Comparison of ENCODE assay signal across 31 mouse cellular contexts in genomic region chr4:58728641-58729040, GRCm38 (mm10). TPM values are rescaled to one million over a fixed set of nuclear protein-coding genes. Genes with fewer than 3 reads are reported as not detected.
A peak's percentile ranks its signal among the peaks of the same experiment; 100 is the strongest.
DNase-seq lines count a peak whose midpoint lies in the region; ATAC-seq and TF ChIP-seq lines count a peak whose summit lies in the region.
"Had no signal": no experiment of that assay in that cellular context is flagged by ENCODE, and none has a peak within 500 bp of the region (broad histone marks: within the 10 kb centered on the region; RNA-seq: fewer than 3 reads in every experiment).

No protein-coding gene starts in this region.

- no peaks in the 10 kb centered on the region for H3K4me1 ChIP-seq in heart, adult 2 months (ENCODE audit: control insufficient read depth, insufficient read depth, low read length)
- H3K4me1 ChIP-seq in kidney, embryonic 14.5 days (ENCODE audit: control insufficient read depth, insufficient read depth, low read length) = no peaks in the 10 kb centered on the region
- H3K4me1 ChIP-seq in kidney, embryonic 16.5 days (ENCODE audit: insufficient read depth, low read length) = no peaks in the 10 kb centered on the region
- H3K4me1 ChIP-seq in embryonic facial prominence, embryonic 10.5 days = peaks cover 21% of the 10 kb centered on the region
- H3K4me1 ChIP-seq: heart, embryonic 13.5 days; hindbrain, embryonic 12.5 days; hindbrain, embryonic 15.5 days; intestine, embryonic 15.5 days had no signal

- no peaks in the 10 kb centered on the region for H3K79me2 ChIP-seq in heart, adult 2 months (replicated peaks; ENCODE audit: control insufficient read depth, insufficient read depth, low read length)

- intact Hi-C loops in heart, adult 2 months (cut with DNase I) = no loop called here

- no peak overlapping the region for H3K4me3 ChIP-seq in heart, adult 2 months
- H3K4me3 ChIP-seq in kidney, embryonic 14.5 days (ENCODE audit: low read length) = no peak overlapping the region
- H3K4me3 ChIP-seq in kidney, embryonic 16.5 days (ENCODE audit: low read length) = no peak overlapping the region
- no peak overlapping the region for H3K4me3 ChIP-seq in embryonic facial prominence, embryonic 10.5 days
- H3K4me3 ChIP-seq: forebrain, embryonic 10.5 days; heart, embryonic 13.5 days; hindbrain, embryonic 12.5 days; hindbrain, embryonic 15.5 days; intestine, embryonic 15.5 days had no signal

- no peak for TF ChIP-seq CTCF in heart, adult 2 months (IDR thresholded peaks at IDR 0.05)

- H3K9me3 ChIP-seq in kidney, embryonic 14.5 days (ENCODE audit: control insufficient read depth, low read length) = no peaks in the 10 kb centered on the region
- no peaks in the 10 kb centered on the region for H3K9me3 ChIP-seq in kidney, embryonic 16.5 days (ENCODE audit: low read length)
- 0 out of 2 replicates have a peak, but pooled peaks cover 4% of the 10 kb centered on the region for H3K9me3 ChIP-seq in embryonic facial prominence, embryonic 10.5 days
- H3K9me3 ChIP-seq: forebrain, embryonic 10.5 days; G1E; hindbrain, embryonic 15.5 days; intestine, embryonic 15.5 days had no signal

- 43% methylated on average over 1 of the region's 1 CpGs for WGBS in heart, adult 2 months
- WGBS in kidney, embryonic 14.5 days = 27% methylated on average over 1 of the region's 1 CpGs
- 33% methylated on average over 1 of the region's 1 CpGs for WGBS in kidney, embryonic 16.5 days
- WGBS in embryonic facial prominence, embryonic 10.5 days = 38% methylated on average over 1 of the region's 1 CpGs

- H3K4me2 ChIP-seq in kidney, embryonic 14.5 days (replicated peaks; ENCODE audit: low read depth, low read length) = no peak overlapping the region
- no peak overlapping the region for H3K4me2 ChIP-seq in kidney, embryonic 16.5 days (replicated peaks; ENCODE audit: low read depth, low read length)
- H3K4me2 ChIP-seq: heart, embryonic 13.5 days; hindbrain, embryonic 12.5 days; hindbrain, embryonic 15.5 days; intestine, embryonic 15.5 days had no signal

- H3K9ac ChIP-seq in heart, adult 2 months (ENCODE audit: low read depth, low read length) = no peak overlapping the region
- H3K9ac ChIP-seq in kidney, embryonic 14.5 days (ENCODE audit: low read depth, low read length) = no peak overlapping the region
- no peak overlapping the region for H3K9ac ChIP-seq in kidney, embryonic 16.5 days (replicated peaks; ENCODE audit: low read length)
- H3K9ac ChIP-seq: forebrain, postnatal 0 days; heart, embryonic 13.5 days; hindbrain, embryonic 12.5 days; hindbrain, embryonic 15.5 days; intestine, embryonic 15.5 days had no signal

- ATAC-seq in kidney, embryonic 14.5 days (ENCODE audit: low FRiP score, low TSS enrichment) = peak; percentile 75; the same call in 1 of the 2 replicates
- ATAC-seq in kidney, embryonic 16.5 days (ENCODE audit: low FRiP score, low TSS enrichment) = no peak
- ATAC-seq: forebrain, embryonic 14.5 days; forebrain, postnatal 0 days; intestine, embryonic 15.5 days; Patski had no signal

- TF ChIP-seq POLR2A in heart, adult 2 months (IDR thresholded peaks at IDR 0.05; ENCODE audit: insufficient read depth, low read depth, low read length) = no peak

- DNase-seq in heart, adult 11 months = peak; percentile 66
- DNase-seq in heart, adult 2 months = no peak
- DNase-seq in embryonic facial prominence, embryonic 10.5 days (ENCODE audit: low spot score) = peak; percentile 11
- DNase-seq in left cerebral cortex, adult 8-10 months (ENCODE audit: low spot score in 2 of 2) = no peak
- no peak for DNase-seq in embryo, embryonic 10 days (ENCODE audit: low spot score)
- DNase-seq: adrenal gland, adult 2 months; adrenal gland, postnatal 14 days; cerebellum, adult 11 months; cerebellum, adult 2 months; cerebellum, adult 9-11 months; cerebellum, postnatal 25 days; embryo, embryonic 11 days; forebrain, postnatal 0 days; gastrocnemius, postnatal 25 days; heart, postnatal 14 days; heart, postnatal 4 days had no signal

- no peaks in the 10 kb centered on the region for H3K36me3 ChIP-seq in heart, adult 2 months (ENCODE audit: control insufficient read depth, insufficient read depth, low read length)
- H3K36me3 ChIP-seq in kidney, embryonic 14.5 days (ENCODE audit: control insufficient read depth, insufficient read depth, low read length) = no peaks in the 10 kb centered on the region
- H3K36me3 ChIP-seq in kidney, embryonic 16.5 days (ENCODE audit: insufficient read depth, low read length) = no peaks in the 10 kb centered on the region
- H3K36me3 ChIP-seq in embryonic facial prominence, embryonic 10.5 days (replicated peaks) = no peaks in the 10 kb centered on the region
- H3K36me3 ChIP-seq: forebrain, embryonic 10.5 days; G1E; heart, embryonic 13.5 days; hindbrain, embryonic 12.5 days; hindbrain, embryonic 15.5 days; intestine, embryonic 15.5 days had no signal

- no peak overlapping the region for H3K27ac ChIP-seq in heart, adult 2 months
- no peak overlapping the region for H3K27ac ChIP-seq in kidney, embryonic 14.5 days (ENCODE audit: low read depth, low read length)
- no peak overlapping the region for H3K27ac ChIP-seq in kidney, embryonic 16.5 days (ENCODE audit: low read length)
- H3K27ac ChIP-seq in embryonic facial prominence, embryonic 10.5 days (replicated peaks) = no peak overlapping the region; the same call in 1 of the 2 replicates
- H3K27ac ChIP-seq: forebrain, embryonic 10.5 days; heart, embryonic 13.5 days; hindbrain, embryonic 12.5 days; hindbrain, embryonic 15.5 days; intestine, embryonic 15.5 days had no signal

- H3K27me3 ChIP-seq in heart, adult 2 months (ENCODE audit: control insufficient read depth, insufficient read depth, low read length) = no peaks in the 10 kb centered on the region
- H3K27me3 ChIP-seq in kidney, embryonic 14.5 days (ENCODE audit: control insufficient read depth, insufficient read depth, low read length) = no peaks in the 10 kb centered on the region
- no peaks in the 10 kb centered on the region for H3K27me3 ChIP-seq in kidney, embryonic 16.5 days (ENCODE audit: insufficient read depth, low read length)
- no peaks in the 10 kb centered on the region for H3K27me3 ChIP-seq in embryonic facial prominence, embryonic 10.5 days (replicated peaks; ENCODE audit: low read depth, poor library complexity, severe bottlenecking)
- H3K27me3 ChIP-seq: heart, embryonic 13.5 days; hindbrain, embryonic 12.5 days; hindbrain, embryonic 15.5 days; intestine, embryonic 15.5 days; Patski had no signal

- TF ChIP-seq EP300 in heart, adult 2 months (IDR thresholded peaks at IDR 0.05; ENCODE audit: insufficient read depth, low read depth, low read length) = no peak

RNA-seq across cellular contexts. Expression of gene Olfr267, which starts 58.9 kb away (rescaled TPM):
- total RNA-seq in heart, adult 2 months (2021) = under 1 TPM in 1 of 2 experiments, not detected in 1; 0.09 TPM
- polyA plus RNA-seq in heart, adult 2 months (2012; rRNA removed) = 0.23 TPM in 1 of 2 replicates, not detected in the other
- polyA plus RNA-seq in kidney, embryonic 14.5 days (2014; fragmentation: Nextera tagmentation; extraction: Ambion mirVana) = 0.12 TPM in 1 of 2 replicates, not detected in the other
- polyA plus RNA-seq in kidney, embryonic 16.5 days (2015; fragmentation: Nextera tagmentation; extraction: Ambion mirVana) = not detected in 2 replicates
- not detected in 2 replicates for polyA plus RNA-seq in embryonic facial prominence, embryonic 10.5 days (2016; fragmentation: Nextera tagmentation; extraction: Ambion mirVana)
- under 1 TPM in 3 of 4 experiments, not detected in 1; 0.24 to 0.46 (median 0.33) TPM for total RNA-seq in left cerebral cortex, adult 8-10 months (2022)
- total RNA-seq: common myeloid progenitor, adult 5-6 weeks; gastrocnemius, adult 8-10 months; gastrocnemius, postnatal 25 days had no signal
- polyA plus RNA-seq: adrenal gland, adult 2 months; embryonic facial prominence, embryonic 11.5 days; embryonic facial prominence, embryonic 14.5 days; forebrain, embryonic 10.5 days; forebrain, postnatal 0 days; G1E; heart, embryonic 13.5 days; heart, embryonic 16.5 days; hindbrain, embryonic 15.5 days; intestine, embryonic 15.5 days; Patski had no signal

Comparison
In these comparisons a context has a peak if more than half of its experiments do, and no peak if none do; other contexts are left out.
1. DNase-seq: peak in heart, adult 11 months (single experiment) and embryonic facial prominence, embryonic 10.5 days (single experiment); none in heart, adult 2 months (0 of 2), left cerebral cortex, adult 8-10 months (0 of 2) and embryo, embryonic 10 days (single experiment).